Mouse (Mus musculus) kidney, postnatal 14 days (tissue): ENCODE results near the gene Cbfa2t3.

Source experiments
- DNase-seq: peaks from one replicate; pipeline ENCODE4 v3.0.0; 2022; ENCODE audit warnings: mixed read lengths

The Cbfa2t3 gene

DNA sequence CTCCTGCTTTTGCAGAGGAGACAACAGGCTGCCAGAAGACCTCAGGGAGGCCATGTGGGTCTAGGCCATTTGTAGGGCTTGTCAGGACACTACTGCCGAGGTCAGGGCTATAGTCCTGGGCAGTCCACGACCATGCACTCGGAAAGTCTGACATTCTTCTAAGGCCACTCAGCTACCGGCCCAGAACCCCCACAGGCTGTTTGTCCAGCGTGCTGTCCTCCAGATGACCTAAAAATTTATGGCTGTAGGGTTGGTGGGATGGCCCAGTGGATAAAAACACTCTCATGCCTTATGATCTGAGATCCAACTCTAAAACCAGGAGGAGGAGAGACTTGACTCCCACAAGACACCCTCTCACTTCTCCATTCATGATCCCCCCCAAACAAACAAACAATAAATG, 35.2 kb downstream of the Cbfa2t3 start:
- DNase-seq = no peak

DNA sequence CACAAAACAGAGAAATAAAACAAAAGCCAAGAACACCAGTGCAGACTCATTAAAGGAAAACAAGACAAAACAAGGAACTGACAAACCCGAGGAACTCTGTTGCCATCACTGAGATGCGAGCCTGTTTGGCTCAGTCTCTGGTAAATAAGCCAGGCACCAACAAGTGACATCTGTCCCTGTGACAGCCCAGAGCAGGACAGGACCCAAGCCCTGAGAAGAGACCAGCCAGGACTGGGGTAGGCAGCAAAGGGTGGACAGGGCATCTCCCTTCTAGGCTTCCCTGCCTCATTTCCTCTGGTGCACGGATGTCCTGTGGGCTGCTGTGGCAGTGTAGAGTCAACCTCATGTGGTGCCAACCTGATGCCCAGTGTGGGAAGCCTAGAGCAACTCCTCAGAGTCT, 35.8 kb downstream of the Cbfa2t3 start:
- no peak for DNase-seq

DNA sequence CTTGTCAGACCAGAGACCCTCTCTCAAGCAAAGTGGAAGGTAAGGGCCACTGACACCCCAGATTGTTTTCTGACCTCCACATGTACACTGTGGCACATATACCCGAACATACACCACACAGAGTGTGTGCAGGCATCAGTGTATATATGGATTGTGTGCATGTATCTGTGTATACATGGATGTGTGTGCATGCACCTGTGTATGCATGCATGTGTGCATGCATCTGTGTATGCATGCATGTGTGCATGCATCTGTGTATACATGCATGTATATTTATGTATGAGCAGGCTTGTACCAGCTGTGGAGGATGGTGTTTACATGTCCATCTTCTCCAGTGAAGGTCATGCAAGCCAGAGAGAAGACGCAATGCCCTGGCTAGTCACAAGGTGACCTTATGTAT, 37.0 kb downstream of the Cbfa2t3 start:
- no peak for DNase-seq

DNA sequence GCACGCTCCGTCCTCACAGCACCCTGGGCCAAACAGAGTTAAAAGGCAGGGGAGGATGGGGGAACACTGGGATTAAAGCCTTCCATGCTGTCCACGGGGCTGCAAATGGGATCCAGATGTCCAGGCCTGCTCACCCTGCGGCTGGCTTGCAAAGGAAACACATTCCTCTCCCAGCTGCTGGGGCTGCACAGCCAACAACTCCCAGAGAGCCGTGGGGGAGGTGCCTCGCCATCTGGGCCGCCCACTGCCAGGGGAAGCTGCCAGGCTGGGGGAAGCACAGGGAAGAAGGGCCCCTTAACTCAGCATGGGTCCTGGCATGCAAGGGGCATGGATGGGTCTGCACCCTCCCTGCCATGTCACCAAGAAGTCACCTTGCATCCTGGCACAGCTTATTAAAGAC, 37.8 kb downstream of the Cbfa2t3 start:
- peak; percentile 84 for DNase-seq

DNA sequence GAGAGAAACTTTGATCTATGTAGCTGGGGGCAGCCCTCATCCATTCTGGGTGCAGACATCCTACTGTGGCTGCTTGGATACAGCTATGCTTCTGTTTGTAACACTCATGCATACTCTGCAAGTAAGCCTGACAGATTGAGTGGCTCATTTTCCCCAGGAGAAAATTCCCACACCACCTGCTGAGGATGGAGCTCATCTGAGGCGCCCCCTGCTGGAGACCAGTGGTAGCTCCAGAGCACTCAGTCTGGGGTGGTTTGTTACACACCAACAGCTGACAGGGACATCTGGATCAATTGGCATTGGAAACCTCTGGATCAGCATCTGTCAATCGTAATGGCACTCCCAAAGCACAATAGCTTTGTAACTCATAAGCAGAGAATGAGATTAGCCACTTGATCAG, 38.9 kb downstream of the Cbfa2t3 start:
- no peak for DNase-seq

DNA sequence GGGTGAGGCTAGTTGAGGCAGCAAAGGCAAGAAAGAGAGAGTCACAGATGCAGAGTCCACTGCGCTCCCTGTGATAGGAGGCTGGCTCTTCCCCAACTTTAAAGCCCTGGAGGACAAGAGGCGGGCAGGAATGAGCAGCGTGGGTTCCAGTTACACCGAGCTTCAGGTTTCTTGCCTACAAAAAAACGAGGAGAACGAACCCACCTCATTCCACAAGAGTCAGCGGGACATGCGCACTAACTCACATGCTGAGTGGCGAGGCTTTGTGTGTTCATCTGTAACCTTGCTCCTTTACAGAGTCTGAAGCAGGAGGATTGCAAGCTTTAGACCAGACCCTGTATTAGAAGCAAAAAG, 40.1 kb downstream of the Cbfa2t3 start:
- DNase-seq = no peak

DNA sequence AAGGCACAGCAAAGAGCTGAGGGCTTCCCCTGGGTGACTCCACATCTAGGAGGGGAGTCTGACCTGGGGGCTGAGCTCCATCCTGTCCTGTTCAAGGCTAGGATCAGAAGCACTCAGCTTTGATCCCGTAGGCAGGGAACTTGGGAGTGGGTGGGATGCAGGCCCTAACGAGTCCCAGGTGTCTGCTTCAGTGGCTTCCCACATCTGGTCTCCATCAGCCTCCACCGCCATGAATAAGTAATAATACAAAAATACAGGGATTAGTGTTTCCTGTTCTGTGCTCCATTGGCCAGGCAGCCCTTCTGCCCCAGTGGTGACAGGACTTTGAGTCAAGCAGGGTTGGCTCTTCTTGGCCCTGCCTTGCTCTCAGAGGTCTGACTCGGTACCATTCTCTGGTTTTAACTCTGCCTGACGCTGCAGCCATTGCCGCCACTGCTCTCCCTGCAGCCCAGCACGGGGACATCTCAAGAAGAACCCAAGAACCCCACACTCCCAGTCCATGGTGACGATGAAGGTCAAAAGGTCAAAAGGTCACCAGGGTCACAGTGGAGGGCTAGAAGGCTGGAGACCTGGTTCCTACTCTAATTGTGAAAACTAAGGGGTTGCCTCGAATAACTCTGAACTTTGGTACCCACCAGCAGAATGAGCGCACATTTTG, 40.6 kb downstream of the Cbfa2t3 start:
- DNase-seq = no peak

DNA sequence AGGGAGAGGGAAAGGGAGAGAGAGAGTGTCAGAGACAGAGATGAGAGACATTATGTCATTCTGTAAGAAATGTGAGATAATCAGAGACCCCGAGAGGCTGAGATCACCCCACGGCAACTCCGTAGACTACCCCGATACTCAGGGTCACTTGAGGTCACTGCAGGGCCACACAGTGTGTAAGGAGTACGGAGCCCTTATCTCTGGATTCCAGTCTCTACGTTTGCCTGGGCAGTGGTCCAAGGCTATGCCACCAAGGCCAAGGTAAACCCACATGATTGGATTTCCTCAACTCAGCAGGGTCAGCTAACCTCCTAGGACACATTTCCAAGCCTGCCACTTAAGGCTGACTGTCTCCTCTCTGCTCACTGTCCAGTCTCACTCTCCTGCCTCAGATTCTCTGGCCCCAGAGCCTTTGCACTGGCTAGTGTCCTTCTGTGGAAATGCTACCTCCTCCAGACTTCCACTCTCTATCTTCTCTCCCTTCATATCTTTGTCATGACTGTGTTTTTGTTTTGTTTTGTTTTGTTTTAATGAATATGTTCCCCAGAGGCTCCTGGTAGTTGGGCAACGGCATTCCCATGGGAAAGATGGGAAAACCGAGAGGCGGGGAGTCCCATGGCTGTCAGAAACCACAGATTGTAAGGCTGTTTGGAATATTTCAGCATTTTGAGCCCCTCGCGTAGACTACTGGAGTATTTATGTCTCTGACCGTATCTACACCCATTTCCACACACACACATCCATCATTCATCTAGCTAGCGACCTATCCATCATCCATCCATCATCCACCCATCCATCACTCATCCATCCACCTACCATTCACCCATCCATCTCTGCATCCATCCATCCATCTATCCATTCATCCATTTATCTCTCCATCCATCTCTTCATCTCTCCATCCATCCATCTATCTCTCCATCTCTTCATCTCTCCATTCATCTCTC, 42.6 kb downstream of the Cbfa2t3 start:
- DNase-seq = peak; percentile 53

DNA sequence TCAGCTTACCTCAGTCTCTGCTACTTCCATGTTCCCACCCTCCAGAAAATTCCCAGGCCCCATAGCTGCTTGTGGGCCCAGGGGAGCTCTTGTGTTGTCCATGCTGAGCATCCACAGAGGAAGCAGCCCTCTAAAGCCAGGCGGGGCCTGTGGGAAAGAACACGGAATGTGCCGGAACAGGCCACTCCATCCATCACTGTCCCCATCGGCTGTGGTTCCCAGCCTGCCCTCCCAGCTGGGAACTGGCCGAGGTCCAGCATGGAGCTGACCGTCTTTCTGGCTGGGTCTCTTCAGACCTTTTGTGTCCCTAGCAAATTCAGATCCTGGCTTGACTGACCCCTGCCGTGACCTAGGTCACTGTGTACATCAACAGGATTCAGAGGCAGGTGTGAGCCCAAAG, 44.1 kb downstream of the Cbfa2t3 start:
- DNase-seq = peak; percentile 91

DNA sequence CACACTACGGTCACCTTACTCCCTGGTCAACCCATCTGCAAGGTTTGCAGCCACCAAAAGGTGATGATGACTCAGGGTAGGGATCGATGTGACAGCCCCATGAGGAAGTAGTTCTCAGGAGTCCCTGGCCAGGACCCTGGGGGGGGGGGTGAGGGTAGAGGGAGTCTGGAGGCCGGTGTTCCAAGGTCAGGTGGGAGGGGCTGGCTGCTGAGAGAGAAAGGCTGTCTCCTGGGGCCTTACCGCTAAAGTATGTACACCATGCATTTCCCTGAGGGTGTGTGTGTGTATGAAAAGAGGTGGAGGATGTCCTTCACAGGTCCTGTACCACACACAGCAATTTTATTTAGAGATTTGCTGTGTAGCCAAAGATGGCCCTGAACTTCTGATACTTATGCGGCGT, 46.3 kb downstream of the Cbfa2t3 start:
- DNase-seq = no peak

DNA sequence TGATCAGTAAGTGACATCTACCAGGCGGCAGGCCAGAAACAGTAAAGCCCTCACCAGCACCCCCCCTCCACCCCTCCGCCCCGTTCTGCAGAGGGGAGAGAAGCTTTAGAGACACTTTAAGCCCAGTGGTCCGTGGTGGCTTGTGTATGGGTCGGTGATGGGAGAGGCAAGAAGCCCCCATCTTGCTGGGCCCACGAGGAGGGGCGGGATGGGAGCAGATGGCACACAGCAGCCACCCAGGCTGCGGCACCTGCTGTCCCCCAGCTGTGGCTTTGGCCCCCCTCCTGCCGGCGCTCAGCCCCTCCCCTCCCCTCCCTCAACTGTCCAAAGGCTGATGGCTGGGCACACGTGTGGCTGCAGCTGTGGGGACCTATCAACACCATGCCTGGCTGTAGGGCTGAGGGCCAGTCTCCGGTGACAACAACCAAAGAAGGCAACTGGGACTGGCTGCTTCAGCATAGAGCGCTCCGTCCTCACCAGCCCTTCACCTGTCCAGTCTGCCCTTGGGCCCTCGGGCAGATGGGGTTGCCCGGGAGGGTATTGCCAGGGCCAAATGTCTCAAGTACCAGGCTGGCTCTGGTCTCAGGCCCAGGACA, 47.5 kb downstream of the Cbfa2t3 start:
- no peak for DNase-seq

DNA sequence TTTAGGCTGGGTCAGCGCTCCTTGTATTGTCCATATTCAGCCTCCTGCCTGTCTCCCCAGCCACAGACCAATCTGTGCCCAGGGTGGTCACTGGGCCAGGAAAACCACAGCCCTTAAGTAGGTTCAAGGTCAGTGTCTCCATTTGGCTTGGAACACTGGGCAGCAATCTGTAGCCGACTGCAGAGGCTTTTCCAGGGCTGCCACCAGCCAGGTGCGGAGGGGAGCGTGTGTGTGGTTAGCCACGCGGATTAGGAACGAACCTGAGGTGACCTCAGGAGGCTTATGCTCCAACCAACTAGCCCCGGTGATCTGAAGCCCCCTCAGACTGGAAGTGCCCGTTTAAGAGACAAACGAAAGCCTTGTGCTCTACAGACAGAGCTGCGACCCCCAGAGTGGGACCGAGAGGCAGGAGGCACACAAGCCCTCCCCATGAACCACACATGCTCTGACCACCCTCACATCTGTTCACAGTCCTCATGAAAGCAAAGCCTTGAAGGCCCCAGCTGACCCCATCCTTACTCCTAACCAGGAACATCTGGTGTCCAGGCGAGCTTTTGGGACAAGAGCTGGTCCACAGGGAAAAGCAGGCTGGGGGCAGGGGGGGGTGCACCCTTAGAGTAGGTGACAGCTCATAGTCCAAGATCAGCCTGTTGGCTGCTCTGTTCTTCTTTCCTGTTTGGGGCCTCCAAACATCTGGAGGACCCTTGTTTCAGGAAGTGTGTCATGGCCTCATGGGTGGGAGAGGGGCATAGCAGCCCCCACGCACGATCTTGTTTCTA, 50.5 kb downstream of the Cbfa2t3 start:
- DNase-seq = no peak

DNA sequence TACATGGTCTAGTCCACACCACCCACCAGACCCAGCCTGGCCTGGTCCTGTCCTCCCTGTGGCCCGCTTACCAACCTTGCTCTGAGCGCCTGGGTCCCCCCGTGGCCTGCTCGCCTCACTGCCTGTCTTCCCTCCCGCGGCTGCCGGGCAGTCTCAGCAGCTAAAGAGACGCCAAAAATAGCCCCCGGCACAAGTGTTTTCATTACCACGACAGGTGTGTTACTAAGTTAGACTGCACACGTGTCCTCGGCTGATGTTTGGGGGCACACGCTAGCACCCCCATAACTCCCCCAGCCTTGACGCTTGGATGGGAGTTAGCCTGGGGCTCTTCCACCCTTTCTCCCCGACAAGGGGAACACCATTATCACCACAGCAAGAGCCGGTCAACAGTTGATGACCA, 52.6 kb downstream of the Cbfa2t3 start:
- DNase-seq = no peak

DNA sequence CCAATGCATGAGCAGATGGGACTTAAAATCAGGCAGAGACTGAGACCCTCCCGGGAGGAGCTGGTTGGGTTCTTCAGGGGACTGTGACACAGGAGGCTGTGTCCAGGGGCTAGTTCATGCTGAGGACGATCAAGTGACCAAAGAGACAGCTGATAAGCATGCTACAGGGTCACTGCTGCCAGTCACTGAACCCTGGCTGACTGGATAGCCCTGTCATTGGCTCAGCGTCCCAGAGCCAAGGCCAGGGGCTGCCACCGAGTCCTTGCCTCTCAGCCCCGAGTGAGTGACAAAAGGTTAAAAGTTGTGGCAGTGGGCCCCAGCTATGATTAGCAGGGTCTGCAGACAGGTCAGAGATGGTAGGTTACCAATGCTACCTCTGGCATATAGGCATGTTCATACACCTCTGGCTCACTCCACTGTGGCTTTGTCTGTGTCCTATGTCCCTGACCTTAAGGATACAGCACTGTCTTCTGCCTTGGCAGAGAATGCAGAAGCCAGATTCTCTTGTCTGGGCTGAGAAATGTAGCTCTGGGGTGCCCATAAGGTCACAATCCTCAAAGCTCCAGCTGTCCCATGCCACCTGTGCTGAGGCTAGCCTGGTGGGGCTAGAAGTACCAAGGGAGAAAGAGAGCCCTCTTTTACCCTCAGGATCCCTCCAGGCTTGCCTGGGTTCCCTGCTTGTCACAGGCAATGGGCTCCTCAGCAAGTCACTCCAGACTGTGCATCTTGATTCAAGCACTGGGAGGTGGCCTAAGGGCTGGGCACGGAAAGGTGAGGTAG, 54.5 kb downstream of the Cbfa2t3 start:
- no peak for DNase-seq

DNA sequence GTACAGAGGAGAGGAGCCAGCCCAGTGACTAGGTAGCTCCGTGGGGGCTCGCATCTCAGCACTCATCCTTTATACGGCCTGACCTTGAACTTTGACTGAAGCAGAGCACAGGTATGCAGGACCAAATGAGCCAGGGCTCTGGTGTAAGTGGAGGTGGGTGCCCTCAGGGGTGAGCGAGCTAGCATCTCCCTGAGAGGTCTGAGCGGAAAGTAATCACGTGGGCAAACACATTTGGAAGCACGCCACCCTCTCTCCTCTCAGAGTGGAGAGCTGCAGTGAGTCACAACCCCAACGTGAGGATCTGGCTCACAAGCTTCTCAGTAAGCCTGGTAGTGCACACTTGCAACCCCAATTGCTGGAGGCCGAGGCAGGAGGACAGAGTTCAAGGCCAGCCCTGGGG, 56.8 kb downstream of the Cbfa2t3 start:
- no peak for DNase-seq

DNA sequence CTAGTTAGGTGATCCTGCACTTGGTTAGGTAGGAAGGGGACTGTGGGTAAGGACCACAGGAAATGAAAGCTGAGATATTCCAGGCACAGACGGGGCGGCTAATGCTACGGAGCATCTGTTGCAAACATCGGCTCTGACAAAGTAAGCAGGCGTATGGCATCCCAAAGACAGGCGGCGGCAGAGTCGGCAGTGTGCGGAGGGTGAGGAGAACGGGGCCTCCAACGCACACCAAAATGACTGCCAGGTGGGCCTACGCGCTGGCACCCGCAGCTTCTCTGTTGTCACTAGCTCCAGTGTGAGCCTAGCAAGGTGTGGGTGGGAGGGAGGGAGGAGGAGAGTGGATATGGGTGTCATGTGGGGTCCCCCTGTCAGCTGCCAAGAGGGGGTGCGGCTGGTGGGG, 57.5 kb downstream of the Cbfa2t3 start:
- no peak for DNase-seq

DNA sequence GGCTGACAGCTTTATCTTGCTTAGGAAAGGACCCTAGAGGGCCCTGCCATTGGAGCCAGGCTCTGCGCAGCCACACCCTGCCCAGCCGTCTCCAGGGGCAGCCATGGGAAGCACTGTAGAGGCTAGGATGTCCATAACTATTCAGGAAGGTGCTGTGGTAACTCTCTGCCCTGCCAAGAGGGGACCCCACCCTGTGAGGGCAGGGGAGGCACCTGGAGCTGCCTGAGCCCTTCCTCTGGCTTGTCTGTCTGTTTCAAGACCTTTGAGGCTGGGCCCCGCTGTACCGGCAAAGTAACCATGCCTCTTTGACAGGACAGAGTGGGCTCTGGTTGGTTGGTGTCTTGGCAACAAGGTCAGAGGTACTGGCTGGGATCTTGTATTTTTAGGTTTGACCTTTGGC, 58.1 kb downstream of the Cbfa2t3 start:
- no peak for DNase-seq

DNA sequence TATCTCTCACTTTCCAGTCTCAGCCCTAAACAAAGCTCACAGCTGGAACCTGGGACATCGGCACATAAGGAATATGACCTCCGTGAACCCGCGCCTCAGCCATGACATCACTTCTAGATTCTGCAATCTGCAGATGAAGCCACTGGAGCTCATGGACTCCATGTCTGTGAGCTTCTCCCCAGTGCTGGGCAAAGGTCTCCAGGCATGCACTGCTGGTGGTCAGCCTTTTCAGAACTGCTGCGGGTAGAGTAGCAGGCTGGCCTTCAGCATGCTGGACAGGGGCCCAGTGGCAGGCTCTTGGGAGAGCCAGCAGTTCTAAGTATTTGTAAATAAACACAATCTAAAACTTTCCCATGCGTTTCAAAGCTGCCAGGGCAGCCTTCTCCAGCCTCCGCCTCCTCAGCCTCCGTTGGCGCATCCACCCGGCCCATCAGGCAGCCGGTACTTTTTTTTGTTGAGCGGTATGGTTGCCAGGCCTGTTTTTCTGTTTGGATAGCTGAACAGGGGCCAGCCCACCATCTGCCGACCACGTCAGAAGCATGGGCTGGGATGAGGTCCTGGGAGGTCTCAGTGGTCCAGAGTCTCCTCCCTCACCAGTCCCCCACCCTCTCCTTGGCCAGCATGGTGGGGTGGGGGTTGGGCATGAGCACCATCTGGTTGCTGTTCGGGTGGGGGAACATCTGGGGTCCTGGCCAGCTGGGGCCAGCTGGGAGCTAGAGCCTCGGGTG, 59.2 kb downstream of the Cbfa2t3 start:
- peak; percentile 68 for DNase-seq

DNA sequence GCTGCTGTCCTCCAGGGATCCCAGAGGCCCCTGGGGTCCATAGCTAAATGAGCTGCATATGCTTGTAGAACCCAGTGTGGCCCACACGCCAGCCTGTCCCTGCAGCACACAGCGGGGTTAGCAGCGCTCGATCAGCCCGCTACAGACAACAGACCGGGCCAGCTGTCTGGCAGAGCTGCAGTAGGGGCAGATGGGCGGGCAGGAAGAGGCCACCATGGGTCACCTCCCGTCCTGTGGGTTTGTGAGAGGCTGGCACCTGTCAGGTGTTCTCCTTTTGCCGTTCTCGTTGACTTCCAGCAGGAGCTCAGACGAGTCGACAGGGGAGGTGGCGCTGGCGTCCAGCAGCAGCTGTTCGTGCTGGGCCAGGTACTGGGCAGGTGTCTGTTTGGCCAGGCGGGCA, 60.3 kb downstream of the Cbfa2t3 start:
- no peak for DNase-seq

DNA sequence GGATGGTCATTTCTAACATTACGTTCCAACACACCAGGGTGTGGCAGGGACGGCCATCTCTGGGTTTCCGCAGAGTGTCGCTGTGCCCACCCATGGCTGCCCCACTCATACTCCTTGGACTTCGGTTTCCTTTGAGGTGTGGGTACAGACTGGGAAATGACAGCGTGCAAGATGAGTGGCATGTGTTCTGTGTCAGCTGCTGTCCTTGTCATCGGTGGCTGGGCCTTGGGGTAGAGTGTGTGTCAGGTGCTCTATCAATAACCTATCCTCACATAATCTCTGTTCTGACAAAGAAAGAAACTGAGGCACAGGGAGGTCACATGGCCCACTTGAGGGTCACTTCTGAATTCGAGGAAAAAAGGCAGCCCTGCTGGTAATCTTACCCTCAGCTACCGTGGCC, 61.7 kb downstream of the Cbfa2t3 start:
- no peak for DNase-seq

DNA sequence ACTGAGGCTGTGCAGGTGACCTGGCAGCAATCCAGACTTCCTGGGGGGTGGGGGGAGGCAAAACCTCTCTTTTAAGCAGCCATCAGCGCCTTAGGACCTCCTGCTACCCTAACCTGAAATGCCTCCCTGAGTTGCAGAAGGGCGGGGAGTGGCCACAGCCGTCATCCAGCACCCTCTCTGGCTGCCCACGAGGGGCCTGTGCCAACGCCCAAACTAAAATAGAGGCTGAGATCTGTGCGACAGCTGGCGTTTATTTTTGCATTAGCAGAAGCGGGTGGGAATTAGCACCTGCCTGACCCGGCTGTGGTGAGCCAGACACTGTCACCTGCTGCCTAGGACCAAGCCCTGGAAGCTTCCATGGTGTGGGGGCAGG, 62.1 kb downstream of the Cbfa2t3 start:
- DNase-seq = no peak
